Mouse (Mus musculus) lung, postnatal 0 days (tissue): Measurements from ENCODE around the gene Nadk2.

Experiments used
- CTCF ChIP-seq: IDR thresholded peaks from 2 replicates; pipeline ENCODE4 v1.5.1; 2016; ENCODE audit warnings: antibody characterized with exemption, mild to moderate bottlenecking
- EP300 ChIP-seq: IDR thresholded peaks from 2 replicates; pipeline ENCODE4 v1.6.1; 2016; ENCODE audit warnings: antibody characterized with exemption, mild to moderate bottlenecking, control low read depth

- TF ChIP-seq CTCF: no peak
- no peak for TF ChIP-seq EP300
These were observed 61.8 kb downstream of the Nadk2 start for GRCm38 (mm10) chr15:9132693-9133443.
